Mouse (Mus musculus): ENCODE results near the gene Ilf3.

DNA sequence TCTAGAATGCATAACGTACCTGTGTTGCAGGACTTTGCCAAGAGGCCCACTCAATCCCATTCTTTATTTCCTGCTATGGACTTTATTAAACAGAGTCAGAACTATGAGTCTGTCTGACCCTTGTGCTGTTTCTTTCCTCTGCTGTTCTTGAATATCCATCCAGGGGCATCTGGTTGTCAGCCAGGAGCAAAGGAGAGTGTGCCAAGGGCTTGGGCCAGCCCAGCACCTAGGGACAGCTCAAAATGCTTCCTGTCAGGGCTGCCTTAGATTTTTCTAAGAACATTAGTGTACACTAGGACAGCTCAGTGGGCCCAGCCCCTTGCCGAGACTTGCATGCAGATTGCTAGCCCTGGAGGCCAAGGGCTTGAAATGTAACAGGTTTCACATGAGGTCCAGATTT, 60.1 kb downstream of the Ilf3 start:
- no peak for TF ChIP-seq CTCF (IDR thresholded peaks at IDR 0.05; ENCODE audit: borderline replicate concordance, control insufficient read depth, extremely low read depth, insufficient read depth, low read length, poor library complexity)
- no peak for TF ChIP-seq POLR2A (IDR thresholded peaks at IDR 0.05; ENCODE audit: control insufficient read depth, extremely low read depth, insufficient read depth, low read length, poor library complexity)

Measured in thymus, adult 2 months (tissue).